Mouse (Mus musculus): ENCODE results near the gene Rad51b.

Rad51b gene

GRCm38 (mm10) chr12:79623308-79623707 lies 326.2 kb downstream of the Rad51b start:
- no peak for DNase-seq

GRCm38 (mm10) chr12:79625699-79626554 lies 328.8 kb downstream of the Rad51b start:
- DNase-seq = peak; percentile 27 to 41

GRCm38 (mm10) chr12:79626555-79627080 lies 329.5 kb downstream of the Rad51b start:
- DNase-seq = no peak

- no peak for DNase-seq
Measured at GRCm38 (mm10) chr12:79627351-79628120, 330.5 kb downstream of the Rad51b start.

GRCm38 (mm10) chr12:79628121-79628774 lies 331.2 kb downstream of the Rad51b start:
- DNase-seq = no peak

- DNase-seq = no peak
Measured at GRCm38 (mm10) chr12:79629945-79630850, 333.1 kb downstream of the Rad51b start.

- DNase-seq = no peak
Measured at GRCm38 (mm10) chr12:79633458-79634106, 336.5 kb downstream of the Rad51b start.

- DNase-seq = peak; percentile 53 to 71
Measured at GRCm38 (mm10) chr12:79641570-79642285, 344.6 kb downstream of the Rad51b start.

GRCm38 (mm10) chr12:79642715-79643114 lies 345.6 kb downstream of the Rad51b start:
- DNase-seq = no peak

- DNase-seq = no peak
Measured at GRCm38 (mm10) chr12:79645656-79646055, 348.6 kb downstream of the Rad51b start.

GRCm38 (mm10) chr12:79646646-79647164 lies 349.6 kb downstream of the Rad51b start:
- peak in 1 of 2 experiments; percentile 21 for DNase-seq

GRCm38 (mm10) chr12:79647382-79647781 lies 350.3 kb downstream of the Rad51b start:
- DNase-seq = no peak

GRCm38 (mm10) chr12:79647976-79648375 lies 350.9 kb downstream of the Rad51b start:
- no peak for DNase-seq

GRCm38 (mm10) chr12:79648812-79649700 lies 352.0 kb downstream of the Rad51b start:
- peak; percentile 33 to 48 for DNase-seq

- no peak for DNase-seq
Measured at GRCm38 (mm10) chr12:79649796-79650195, 352.7 kb downstream of the Rad51b start.

- DNase-seq = no peak
Measured at GRCm38 (mm10) chr12:79655138-79655537, 358.1 kb downstream of the Rad51b start.

GRCm38 (mm10) chr12:79658861-79659260 lies 361.8 kb downstream of the Rad51b start:
- no peak for DNase-seq

- DNase-seq = no peak
Measured at GRCm38 (mm10) chr12:79661270-79661669, 364.2 kb downstream of the Rad51b start.

Data from kidney, postnatal 36 days (tissue).